Mouse (Mus musculus) embryonic facial prominence, embryonic 14.5 days (tissue): ENCODE measurements at regions not wholly inside any gene's neighbourhood (a gene's known extent, or its start where the extent isn't known, plus 50 kb on each side); places are given as distances from the start of the nearest gene placed in this dataset.
A peak's percentile ranks its signal among the peaks of the same experiment; 100 is the strongest.

Experiments
- ATAC-seq: fragments of 200-750 bp; cut with Nextera tagmentation; 2 replicates; pipeline ENCODE4 v1.8.0; 2017; ENCODE audit warnings: low read depth, moderate number of reproducible peaks, moderate TSS enrichment
- DNase-seq: peaks from one replicate; pipeline ENCODE4 v3.0.0-alpha.2; 2015; ENCODE audit warnings: low spot score
- H3K27ac ChIP-seq: fragments of 300-500 bp; sonication (generic); replicated peaks from 2 replicates; pipeline ENCODE4 v1.5.1; 2014; ENCODE audit warnings: low read depth, mild to moderate bottlenecking, low read length, moderate library complexity
- H3K27me3 ChIP-seq: fragments of 300-500 bp; sonication (generic); replicated peaks from 2 replicates; pipeline ENCODE4 v1.6.1; 2014; ENCODE audit warnings: low read length; ENCODE audit not compliant: control insufficient read depth, insufficient read depth
- H3K36me3 ChIP-seq: fragments of 300-500 bp; sonication (generic); 2 replicates; pipeline ENCODE4 v1.6.1; 2014; ENCODE audit warnings: low read length, mixed read lengths; ENCODE audit not compliant: control insufficient read depth, insufficient read depth
- H3K4me1 ChIP-seq: fragments of 300-500 bp; sonication (generic); 2 replicates; pipeline ENCODE4 v1.6.1; 2014; ENCODE audit warnings: antibody characterized with exemption, low read length; ENCODE audit not compliant: control insufficient read depth, insufficient read depth
- H3K4me2 ChIP-seq: fragments of 300-500 bp; sonication (generic); 2 replicates; pipeline ENCODE4 v1.6.1; 2014; ENCODE audit warnings: low read depth, mild to moderate bottlenecking, low read length, moderate library complexity, mixed read lengths
- H3K4me3 ChIP-seq: fragments of 300-500 bp; sonication (generic); 2 replicates; pipeline ENCODE4 v1.5.1; 2014; ENCODE audit warnings: low read depth, mild to moderate bottlenecking, low read length
- H3K9ac ChIP-seq: fragments of 300-500 bp; sonication (generic); 2 replicates; pipeline ENCODE4 v1.6.1; 2014; ENCODE audit warnings: low read depth, mild to moderate bottlenecking, low read length, moderate library complexity, mixed read lengths
- H3K9me3 ChIP-seq: fragments of 300-500 bp; sonication (generic); 2 replicates; pipeline ENCODE4 v1.6.1; 2016; ENCODE audit warnings: low read length; ENCODE audit not compliant: control insufficient read depth
- WGBS: fragments of 180-500 bp; shearing (Covaris S2); extraction: QIAGEN DNeasy Blood & Tissue Kit; methylation state at CpG from one replicate; pipeline ENCODE4 v1.1.7; 2014; 5-methylcytosine and 5-hydroxymethylcytosine counted together

- 38% methylated on average over 7 of the region's 7 CpGs for WGBS
- H3K9ac ChIP-seq: no peak overlapping the region
- H3K4me2 ChIP-seq: 0 out of 2 replicates have a peak overlapping the region, but pooled peaks have one; percentile 31
- H3K36me3 ChIP-seq: no peaks in the 10 kb centered on the region
- H3K9me3 ChIP-seq: no peaks in the 10 kb centered on the region
- no peak overlapping the region for H3K4me3 ChIP-seq
- DNase-seq (no peak), ATAC-seq (no peak)
- peaks cover 5% of the 10 kb centered on the region for H3K27me3 ChIP-seq
- no peak overlapping the region for H3K27ac ChIP-seq
- H3K4me1 ChIP-seq: peaks cover 5% of the 10 kb centered on the region; the same call in 1 of the 2 replicates
Observed at GRCm38 (mm10) chr4:124255183-124255543, 337.3 kb upstream of the 4930535I16Rik start.

GRCm38 (mm10) chr4:124254446-124255182, 336.8 kb upstream of the 4930535I16Rik start:
- Histone ChIP-seq H3K36me3 (no peaks in the 10 kb centered on the region), H3K27me3 (peaks cover 5% of the 10 kb centered on the region), H3K4me1 (peaks cover 5% of the 10 kb centered on the region; the same call in 1 of the 2 replicates), H3K4me3 (no peak overlapping the region), H3K4me2 (peak overlapping the region; percentile 31), H3K9ac (no peak overlapping the region; the same call in 1 of the 2 replicates), H3K9me3 (no peaks in the 10 kb centered on the region), H3K27ac (no peak overlapping the region)
- ATAC-seq: 0 out of 2 replicates have a peak, but pooled peaks have one; percentile 33
- 27% methylated on average over 22 of the region's 22 CpGs for WGBS
- DNase-seq: peak; percentile 36

GRCm38 (mm10) chr4:124241600-124241999, 323.8 kb upstream of the 4930535I16Rik start:
- WGBS: 14% methylated on average over 13 of the region's 13 CpGs
- no peaks in the 10 kb centered on the region for H3K27me3 ChIP-seq
- DNase-seq (no peak), ATAC-seq (no peak)
- H3K9ac ChIP-seq: no peak overlapping the region
- no peaks in the 10 kb centered on the region for H3K36me3 ChIP-seq
- peak overlapping the region; percentile 23; the same call in 1 of the 2 replicates for H3K4me2 ChIP-seq
- no peak overlapping the region for H3K4me3 ChIP-seq
- peaks cover 7% of the 10 kb centered on the region; the same call in 1 of the 2 replicates for H3K4me1 ChIP-seq
- H3K9me3 ChIP-seq: no peaks in the 10 kb centered on the region
- no peak overlapping the region for H3K27ac ChIP-seq

- Histone ChIP-seq H3K27me3 (no peaks in the 10 kb centered on the region), H3K4me3 (no peak overlapping the region), H3K9ac (no peak overlapping the region), H3K4me2 (no peak overlapping the region), H3K4me1 (no peaks in the 10 kb centered on the region), H3K36me3 (no peaks in the 10 kb centered on the region), H3K9me3 (no peaks in the 10 kb centered on the region), H3K27ac (no peak overlapping the region)
- DNase-seq: peak; percentile 81
- peak; percentile 86 for ATAC-seq
- 52% methylated on average over 15 of the region's 16 CpGs for WGBS
Observed at GRCm38 (mm10) chr4:124236476-124236875, 318.7 kb upstream of the 4930535I16Rik start.

DNA sequence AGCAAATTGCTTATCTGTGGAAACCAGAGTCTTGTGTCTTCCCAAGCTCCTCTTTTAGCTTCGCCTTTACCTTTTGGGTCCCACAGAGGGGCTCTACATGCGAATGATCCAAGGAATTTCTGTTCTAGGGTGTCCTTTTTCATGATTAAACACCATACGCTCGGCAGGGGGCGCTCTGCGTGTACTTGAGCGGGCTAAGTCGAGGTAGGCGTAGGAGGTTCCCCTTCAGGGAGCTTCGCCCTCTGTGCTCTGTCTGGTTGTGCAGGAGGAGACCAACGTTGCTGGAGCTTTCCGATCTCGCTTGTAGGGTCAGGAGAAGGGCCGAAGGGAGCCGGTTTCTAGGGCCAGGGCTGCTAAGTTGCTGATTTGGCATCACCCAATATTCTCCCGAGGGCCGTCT, 310.7 kb upstream of the 4930535I16Rik start:
- DNase-seq (peak; percentile 92), ATAC-seq (peak; percentile 65)
- Histone ChIP-seq H3K4me2 (no peak overlapping the region), H3K9me3 (no peaks in the 10 kb centered on the region), H3K27me3 (no peaks in the 10 kb centered on the region), H3K27ac (no peak overlapping the region), H3K36me3 (no peaks in the 10 kb centered on the region), H3K4me3 (no peak overlapping the region), H3K4me1 (no peaks in the 10 kb centered on the region), H3K9ac (no peak overlapping the region)
- WGBS: 9% methylated on average over 15 of the region's 17 CpGs

DNA sequence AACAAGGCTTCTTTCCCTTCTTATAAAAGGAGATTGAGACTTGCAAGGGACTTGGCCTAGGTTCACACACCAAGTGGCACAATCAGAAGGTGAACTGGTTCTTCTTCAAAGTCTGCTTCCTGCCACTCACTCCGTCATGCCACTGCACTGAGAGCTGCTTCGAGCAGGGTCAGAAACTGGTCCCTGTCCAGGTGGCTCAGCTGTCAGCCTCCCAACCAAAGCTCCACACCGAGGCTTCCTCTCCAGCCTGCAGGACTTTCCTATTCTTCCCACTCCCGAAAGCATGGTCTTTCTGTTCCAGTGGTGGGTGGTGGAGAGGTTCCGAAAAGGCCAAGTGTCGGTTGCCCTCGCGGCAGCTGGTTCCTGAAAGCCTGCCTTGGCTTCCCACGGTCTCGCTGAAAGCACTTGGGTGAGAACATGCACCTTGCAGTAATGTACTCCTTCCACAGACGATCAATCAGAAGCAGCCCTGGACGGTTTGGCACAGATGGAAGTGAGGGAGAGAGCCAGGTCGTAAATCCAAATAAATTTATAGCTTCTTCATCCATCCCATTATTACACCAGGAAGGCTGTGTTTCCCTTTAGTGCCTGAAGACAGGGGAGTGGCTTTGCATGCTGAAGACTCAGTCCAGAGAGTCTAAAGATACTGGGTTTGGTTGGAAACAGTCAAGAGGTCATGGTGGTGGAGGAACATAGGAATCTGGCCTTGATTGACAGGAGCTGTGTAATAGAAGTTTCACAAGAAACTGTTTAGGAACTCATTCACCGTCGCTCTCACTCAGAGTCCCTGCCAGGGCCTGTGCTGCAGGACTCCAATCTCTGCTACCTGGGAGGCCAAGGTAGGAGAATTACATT, 306.1 kb upstream of the 4930535I16Rik start:
- Histone ChIP-seq H3K27me3 (no peaks in the 10 kb centered on the region), H3K4me1 (no peaks in the 10 kb centered on the region), H3K36me3 (no peaks in the 10 kb centered on the region), H3K4me2 (no peak overlapping the region), H3K9me3 (no peaks in the 10 kb centered on the region), H3K9ac (no peak overlapping the region), H3K4me3 (no peak overlapping the region), H3K27ac (no peak overlapping the region)
- ATAC-seq (no peak), DNase-seq (no peak)
- 75% methylated on average over 15 of the region's 15 CpGs for WGBS

- no peaks in the 10 kb centered on the region for H3K9me3 ChIP-seq
- H3K4me1 ChIP-seq: peaks cover 5% of the 10 kb centered on the region
- H3K27me3 ChIP-seq: no peaks in the 10 kb centered on the region
- DNase-seq (no peak), ATAC-seq (no peak)
- H3K4me2 ChIP-seq: no peak overlapping the region
- H3K9ac ChIP-seq: no peak overlapping the region
- H3K4me3 ChIP-seq: no peak overlapping the region
- 89% methylated on average over 4 of the region's 4 CpGs for WGBS
- H3K27ac ChIP-seq: no peak overlapping the region
- no peaks in the 10 kb centered on the region for H3K36me3 ChIP-seq
Observed at GRCm38 (mm10) chr4:124221736-124222135, 303.9 kb upstream of the 4930535I16Rik start.

GRCm38 (mm10) chr4:124217206-124217605, 299.4 kb upstream of the 4930535I16Rik start:
- Histone ChIP-seq H3K36me3 (no peaks in the 10 kb centered on the region), H3K27me3 (no peaks in the 10 kb centered on the region), H3K9me3 (no peaks in the 10 kb centered on the region), H3K4me3 (no peak overlapping the region), H3K27ac (no peak overlapping the region), H3K4me1 (peaks cover 5% of the 10 kb centered on the region), H3K4me2 (no peak overlapping the region), H3K9ac (no peak overlapping the region)
- WGBS: 23% methylated on average over 10 of the region's 10 CpGs
- DNase-seq (peak; percentile 70), ATAC-seq (no peak)
